Mouse (Mus musculus): ENCODE measurements at regions not wholly inside any gene's neighbourhood (a gene's known extent, or its start where the extent isn't known, plus 50 kb on each side); places are given as distances from the start of the nearest gene placed in this dataset.

GRCm38 (mm10) chr16:50032798-50033197, 232.5 kb downstream of the Cd47 start:
- no peak for TF ChIP-seq POLR2A (IDR thresholded peaks at IDR 0.05; ENCODE audit: control insufficient read depth, low read depth, low read length)
- no peak for TF ChIP-seq CTCF (IDR thresholded peaks at IDR 0.05; ENCODE audit: control insufficient read depth, insufficient read depth, insufficient replicate concordance, low read depth, low read length)
